Mouse (Mus musculus): ENCODE measurements around the gene Tpm1.

- TF ChIP-seq CTCF (IDR thresholded peaks at IDR 0.05) = no peak
- no peak for TF ChIP-seq EP300 (IDR thresholded peaks at IDR 0.05)
These were observed 40.4 kb downstream of the Tpm1 start for GRCm38 (mm10) chr9:67008781-67009180.
